Mouse (Mus musculus): ENCODE data around the gene Dgkh.

GRCm38 (mm10) chr14:78661462-78661861 lies 71.1 kb downstream of the Dgkh start:
- TF ChIP-seq CTCF (IDR thresholded peaks at IDR 0.05; ENCODE audit: control insufficient read depth, insufficient read depth, insufficient read length) (no peak), MYOG (IDR thresholded peaks at IDR 0.05; ENCODE audit: control insufficient read depth, extremely low read depth, insufficient read length) (no peak), USF1 (IDR thresholded peaks at IDR 0.05; ENCODE audit: low read depth) (no peak), MYOD1 (IDR thresholded peaks at IDR 0.05; ENCODE audit: control insufficient read depth, insufficient read length, low read depth) (no peak), FOSL1 (IDR thresholded peaks at IDR 0.05; ENCODE audit: insufficient read depth, low read length, poor library complexity, severe bottlenecking) (no peak), CEBPB (IDR thresholded peaks at IDR 0.05; ENCODE audit: low read depth) (no peak), MAX (IDR thresholded peaks at IDR 0.05) (no peak)
